Mouse (Mus musculus) kidney, postnatal 10 days (tissue): ENCODE data around the gene Fndc7.
"Not testable (repeated sequence)": the region's sequence is repeated elsewhere in the genome, so short reads cannot be mapped to it uniquely, and the experiment has no call there.

Experiments
- DNase-seq: peaks from one replicate; pipeline ENCODE4 v3.0.0; 2021; ENCODE audit warnings: mixed read lengths

Fndc7 gene

GRCm38 (mm10) chr3:108886934-108887617 lies 2.7 kb downstream of the Fndc7 start:
- no peak for DNase-seq

GRCm38 (mm10) chr3:108885686-108886530 lies 3.9 kb downstream of the Fndc7 start:
- no peak for DNase-seq

DNA sequence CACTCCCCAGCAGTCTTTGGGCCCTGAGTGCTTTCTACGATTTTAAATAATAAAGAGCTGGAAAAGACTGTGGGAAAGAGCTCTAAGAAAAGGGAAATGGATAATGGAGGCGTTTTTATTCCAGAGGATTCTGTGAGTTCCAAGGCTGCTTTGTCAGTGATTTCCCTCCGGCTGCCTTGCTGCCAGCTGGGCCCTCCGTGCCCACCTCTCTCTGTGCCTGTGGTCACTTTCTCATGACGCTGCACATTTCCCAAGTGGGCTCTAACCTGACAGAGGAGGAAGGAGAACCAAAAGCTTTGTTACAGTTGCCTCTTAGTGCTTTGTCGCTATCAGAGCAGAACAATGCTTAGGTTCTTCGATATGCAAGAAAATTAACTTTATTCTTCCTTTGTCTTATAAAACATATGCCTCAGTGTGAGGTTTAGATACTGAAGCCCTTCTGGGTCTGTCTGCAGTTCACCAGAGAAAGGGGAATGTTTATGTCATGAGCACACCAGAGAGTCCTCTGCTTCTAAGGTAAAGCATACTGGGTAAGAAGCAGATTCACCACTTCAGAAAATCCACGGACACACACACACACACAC lies 5.0 kb downstream of the Fndc7 start:
- no peak for DNase-seq

DNA sequence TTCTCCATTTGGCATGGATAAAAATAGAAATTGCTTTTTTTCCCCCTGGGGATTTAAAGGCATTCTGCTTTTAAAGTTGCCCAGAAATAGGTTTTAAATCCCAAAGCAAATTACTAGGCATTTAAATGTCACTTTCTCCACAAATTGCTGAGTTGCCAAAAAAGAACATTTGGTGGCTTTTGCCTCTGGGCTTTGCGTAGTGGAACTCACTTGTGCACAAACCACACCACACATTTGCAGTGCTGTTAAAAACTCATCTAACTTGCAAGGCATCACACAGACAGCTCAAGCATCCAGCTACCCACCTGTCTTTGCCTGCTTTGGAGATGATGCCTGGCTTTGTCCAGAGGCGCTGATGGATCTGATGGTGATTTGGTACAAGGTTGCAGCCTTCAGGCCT lies 6.7 kb downstream of the Fndc7 start:
- no peak for DNase-seq

- DNase-seq, result not testable (repeated sequence)
Measured at GRCm38 (mm10) chr3:108881873-108882272, 7.9 kb downstream of the Fndc7 start.

- peak; percentile 47 for DNase-seq
Measured at GRCm38 (mm10) chr3:108880544-108881507, 9.0 kb downstream of the Fndc7 start.

DNA sequence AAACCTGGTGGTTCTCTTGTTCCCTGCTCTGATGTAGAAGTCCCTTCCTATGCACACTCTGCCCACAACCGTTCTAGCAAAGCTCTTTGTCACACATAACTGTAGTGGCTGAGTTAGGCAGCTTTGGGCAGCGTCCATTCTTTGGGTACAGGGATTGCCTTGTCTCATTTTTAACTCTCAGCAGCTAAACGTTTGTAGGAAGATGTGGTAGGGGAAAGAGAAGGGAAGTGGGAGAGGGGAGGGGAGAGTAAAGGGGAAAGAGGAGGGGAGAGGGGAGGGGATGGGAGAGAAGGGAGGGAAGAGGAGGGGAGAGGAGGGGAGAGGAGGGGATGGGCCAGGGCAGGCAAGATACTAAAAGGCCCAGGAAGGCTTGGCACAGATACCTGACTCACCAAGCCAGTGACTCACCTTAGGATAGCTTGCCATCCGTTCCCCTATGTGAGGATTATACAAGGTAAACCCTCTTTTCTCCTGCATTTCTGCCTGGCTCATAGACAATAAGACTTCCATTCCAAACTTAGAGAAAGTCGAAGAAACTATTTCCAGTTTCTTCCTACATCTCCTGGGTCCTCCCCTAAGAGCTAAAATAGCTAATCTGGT lies 9.9 kb downstream of the Fndc7 start:
- DNase-seq, result no peak

GRCm38 (mm10) chr3:108879129-108879528 lies 10.7 kb downstream of the Fndc7 start:
- no peak for DNase-seq

DNA sequence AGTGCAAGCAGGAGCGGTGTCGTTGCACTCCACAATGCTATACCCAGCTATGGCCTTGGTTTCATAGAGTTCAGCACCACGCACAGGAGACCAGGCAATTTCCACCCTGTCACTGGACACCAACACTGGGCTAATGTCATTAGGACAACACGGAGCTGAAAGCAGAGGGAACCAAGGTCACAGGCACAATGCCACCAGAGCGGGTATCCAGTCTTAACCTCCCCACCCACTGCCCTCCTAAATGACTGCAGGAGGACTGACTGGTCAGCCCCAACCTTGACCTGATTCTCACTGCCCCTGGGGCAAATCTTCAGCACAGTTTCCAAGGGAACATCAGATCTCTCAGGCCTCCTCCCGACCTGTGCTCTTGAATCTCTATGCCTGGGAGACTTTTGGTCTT lies 19.2 kb downstream of the Fndc7 start:
- DNase-seq, result no peak

DNA sequence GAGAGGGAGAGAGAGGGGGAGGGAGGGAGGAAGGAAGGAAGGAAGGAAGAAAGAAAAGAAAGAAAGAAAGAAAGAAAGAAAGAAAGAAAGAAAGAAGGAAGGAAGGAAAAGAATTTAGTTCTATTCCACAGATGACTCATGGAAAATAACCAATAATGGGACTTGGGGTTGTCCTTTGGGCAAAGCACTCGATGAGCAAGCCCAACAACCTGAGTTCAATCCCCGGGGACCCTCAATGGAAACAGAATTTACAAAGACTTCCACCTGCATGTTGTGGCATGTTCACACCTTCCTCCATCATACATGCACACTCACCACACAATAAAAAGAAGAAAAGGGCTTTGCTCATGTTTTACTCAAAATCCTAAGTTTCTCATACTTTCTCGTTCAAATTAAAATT lies 22.4 kb downstream of the Fndc7 start:
- no peak for DNase-seq

- no peak for DNase-seq
Measured at GRCm38 (mm10) chr3:108865676-108866075, 24.1 kb downstream of the Fndc7 start.

DNA sequence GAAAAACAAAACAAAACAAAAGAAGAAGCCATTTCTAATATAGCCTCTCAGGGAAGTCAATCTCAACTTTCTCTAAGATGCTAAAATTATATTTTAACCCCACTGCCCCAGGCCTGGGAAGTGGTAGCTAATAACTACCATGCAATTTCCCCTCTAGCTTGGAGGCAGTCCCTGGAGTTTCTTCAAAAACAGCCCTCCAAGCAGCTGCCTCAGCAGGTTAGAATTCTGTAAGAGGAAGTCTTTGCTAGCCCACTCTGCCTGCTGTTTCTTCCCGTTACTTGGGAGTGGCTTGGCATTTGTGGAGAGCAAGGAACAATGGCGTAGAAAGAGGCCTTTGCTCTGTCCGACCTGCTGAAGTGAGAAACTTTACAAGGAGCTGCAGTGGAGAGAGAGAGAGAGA lies 24.7 kb downstream of the Fndc7 start:
- DNase-seq, result no peak

DNA sequence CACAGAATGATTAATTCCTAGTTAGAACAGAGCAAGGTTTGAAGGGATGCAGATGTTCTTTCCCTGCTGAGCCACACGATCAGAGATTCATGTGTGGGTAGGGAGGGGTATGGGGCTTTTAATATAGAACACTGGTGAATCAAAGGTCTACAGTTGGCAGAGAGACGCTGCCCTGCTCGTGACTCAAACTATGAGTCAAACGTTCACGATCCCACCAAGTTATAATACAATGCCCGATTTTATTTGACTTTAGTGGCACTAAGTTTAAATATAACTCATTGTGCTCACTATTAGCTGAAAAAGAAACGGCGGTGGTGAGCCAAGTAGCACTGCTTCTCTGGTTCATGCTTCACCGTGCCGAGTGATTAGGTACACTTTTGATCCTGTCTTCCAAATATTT lies 26.7 kb downstream of the Fndc7 start:
- DNase-seq, result no peak

DNA sequence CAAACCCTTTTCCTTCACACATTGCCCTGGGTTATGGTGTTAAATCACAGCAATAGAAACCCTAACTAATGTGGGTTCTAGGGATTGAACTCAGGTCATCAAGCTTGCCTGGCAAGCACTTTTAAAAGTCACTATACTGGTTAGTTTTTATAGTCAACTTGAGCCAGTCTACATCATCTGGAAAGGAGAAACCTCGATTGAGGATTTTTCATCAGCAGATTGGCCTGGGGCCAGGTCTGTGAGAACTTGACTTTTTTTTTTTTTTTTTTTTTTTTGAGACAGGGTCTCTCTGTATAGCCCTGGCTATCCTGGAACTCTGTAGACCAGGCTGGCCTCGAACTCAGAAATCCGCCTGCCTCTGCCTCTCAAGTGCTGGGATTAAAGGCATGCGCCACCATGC lies 27.5 kb downstream of the Fndc7 start:
- DNase-seq, result peak; percentile 9

- no peak for DNase-seq
Measured at GRCm38 (mm10) chr3:108860786-108861185, 29.0 kb downstream of the Fndc7 start.

DNA sequence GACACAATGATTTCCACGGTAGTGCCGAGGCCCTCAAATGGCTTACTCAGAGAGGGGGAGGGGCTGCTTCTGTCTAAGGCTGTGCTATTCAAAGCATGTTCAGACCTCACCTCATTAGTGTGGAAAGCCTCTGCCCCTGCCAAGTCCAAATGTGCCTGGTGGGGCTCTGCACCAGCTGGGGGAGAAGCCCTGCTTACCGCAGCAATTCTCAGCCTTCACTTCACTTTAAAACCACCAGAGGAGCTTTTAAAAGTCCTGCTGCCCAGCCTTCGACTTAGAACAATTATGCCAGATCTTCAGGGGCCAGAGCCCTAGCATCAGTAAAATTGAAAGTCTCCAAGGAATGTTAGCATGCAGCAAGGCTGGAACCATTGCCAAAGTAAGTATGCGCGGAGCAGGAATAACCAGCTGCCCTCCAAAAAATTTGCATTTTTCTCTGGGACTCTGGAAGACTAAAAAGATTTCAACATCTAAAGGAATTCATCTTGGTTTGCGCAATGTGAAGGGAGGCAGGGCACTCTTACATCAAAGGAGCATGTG lies 31.5 kb downstream of the Fndc7 start:
- peak; percentile 52 for DNase-seq

- no peak for DNase-seq
Measured at GRCm38 (mm10) chr3:108857714-108858113, 32.1 kb downstream of the Fndc7 start.

- no peak for DNase-seq
Measured at GRCm38 (mm10) chr3:108857124-108857470, 32.7 kb downstream of the Fndc7 start.

DNA sequence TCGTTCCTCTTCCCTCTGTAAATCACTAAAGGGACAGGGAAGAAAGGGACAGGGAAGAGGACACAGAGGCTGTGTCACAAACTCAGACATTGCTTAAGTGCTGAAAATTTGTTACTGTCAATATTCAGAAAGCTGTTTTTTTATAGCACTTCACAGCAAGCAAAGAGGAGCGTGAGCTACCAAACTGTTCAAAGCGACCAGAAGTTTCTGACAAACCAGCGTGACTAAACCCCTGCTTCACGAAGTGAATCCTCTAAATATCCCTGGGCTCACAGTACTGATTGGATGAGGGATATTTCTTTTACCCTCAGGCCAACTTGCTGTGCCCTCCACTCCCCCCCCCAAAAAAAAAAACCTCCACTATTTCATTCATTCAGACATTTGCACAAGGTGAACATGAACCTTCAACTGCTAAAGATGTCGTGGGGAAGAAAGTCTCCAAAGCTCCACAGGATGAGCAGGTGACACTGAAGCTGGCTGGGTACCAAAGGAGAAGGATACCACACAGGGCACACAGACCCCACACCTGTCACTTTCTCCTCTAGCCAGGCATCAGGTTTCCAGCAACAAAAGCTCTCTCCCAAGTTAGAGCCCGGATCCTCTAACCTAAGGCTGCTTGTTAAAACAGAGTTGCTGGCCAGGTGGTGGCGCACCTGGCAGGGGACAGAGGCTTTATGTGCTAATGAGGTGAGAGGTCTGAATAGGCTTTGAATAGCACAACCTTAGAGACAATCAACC lies 33.3 kb downstream of the Fndc7 start:
- peak; percentile 55 for DNase-seq

GRCm38 (mm10) chr3:108855864-108856263 lies 33.9 kb downstream of the Fndc7 start:
- DNase-seq, result peak; percentile 75

DNA sequence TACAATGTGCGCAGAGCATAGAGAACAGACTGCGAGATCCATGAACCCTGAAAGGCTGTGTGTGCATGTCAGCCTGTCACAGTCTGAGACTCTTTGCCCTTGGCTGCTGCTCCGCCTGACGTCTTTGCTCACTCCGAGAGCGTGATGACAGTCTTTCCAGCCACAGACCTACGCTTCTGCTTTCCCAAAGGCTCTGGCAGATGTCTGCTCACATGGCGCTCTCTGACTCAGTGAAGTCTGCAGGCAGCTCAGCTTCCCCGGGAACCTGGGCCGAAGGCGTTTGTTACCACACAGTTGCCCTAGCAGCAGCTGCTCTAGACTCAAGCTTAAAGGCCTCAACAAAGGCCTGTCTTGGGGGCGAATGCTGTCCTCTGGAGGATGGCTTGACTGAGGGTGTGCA lies 34.4 kb downstream of the Fndc7 start:
- peak; percentile 20 for DNase-seq
